Mouse (Mus musculus) heart, adult 2 months (tissue): ENCODE data around the gene Gnaq. TPM values are rescaled to one million over a fixed set of nuclear protein-coding genes. Genes with fewer than 3 reads are reported as not detected.
A peak's percentile ranks its signal among the peaks of the same experiment; 100 is the strongest.

Experiments
- DNase-seq, 2 experiments: peaks; one replicate each; pipeline ENCODE4 v3.0.0; 2021
- H3K27ac ChIP-seq: fragments of 200-600 bp; 2 replicates; pipeline ENCODE4 v1.8.1; 2022
- H3K27me3 ChIP-seq: fragments of 200-500 bp; 2 replicates; pipeline ENCODE4 v1.6.1; 2012; ENCODE audit warnings: mild to moderate bottlenecking, low read length, inconsistent platforms, mixed read lengths; ENCODE audit not compliant: control insufficient read depth, insufficient read depth
- H3K36me3 ChIP-seq: fragments of 200-500 bp; 2 replicates; pipeline ENCODE4 v1.6.1; 2012; ENCODE audit warnings: low read length, inconsistent platforms; ENCODE audit not compliant: control insufficient read depth, insufficient read depth
- H3K4me1 ChIP-seq: fragments of 200-500 bp; 2 replicates; pipeline ENCODE4 v1.6.1; 2011; ENCODE audit warnings: low read length; ENCODE audit not compliant: control insufficient read depth, insufficient read depth
- H3K4me3 ChIP-seq: fragments of 200-600 bp; 2 replicates; pipeline ENCODE4 v1.8.1; 2022
- H3K79me2 ChIP-seq: fragments of 200-500 bp; replicated peaks from 2 replicates; pipeline ENCODE4 v1.6.1; 2012; ENCODE audit warnings: mild to moderate bottlenecking, inconsistent platforms, low read length, moderate library complexity, mixed read lengths; ENCODE audit not compliant: control insufficient read depth, insufficient read depth
- H3K9ac ChIP-seq: fragments of 200-500 bp; 2 replicates; pipeline ENCODE4 v1.6.1; 2012; ENCODE audit warnings: low read depth, mild to moderate bottlenecking, control low read depth, inconsistent platforms, low read length, mixed read lengths
- CTCF ChIP-seq: fragments of 200-600 bp; IDR thresholded peaks from 2 replicates; pipeline ENCODE4 v1.8.1; 2022; ENCODE audit warnings: antibody characterized with exemption, mild to moderate bottlenecking, moderate library complexity
- EP300 ChIP-seq: fragments of 200-500 bp; IDR thresholded peaks from 2 replicates; pipeline ENCODE4 v1.6.1; 2011; ENCODE audit warnings: low read depth, low read length, control low read depth; ENCODE audit not compliant: insufficient read depth
- POLR2A ChIP-seq: fragments of 200-500 bp; IDR thresholded peaks from 2 replicates; pipeline ENCODE4 v1.6.1; 2011; ENCODE audit warnings: mild to moderate bottlenecking, low read depth, low read length, control low read depth; ENCODE audit not compliant: insufficient read depth
- WGBS: fragments of 180-500 bp; shearing (Covaris S2); methylation state at CpG from one replicate; pipeline ENCODE4 v1.1.7; 2018; 5-methylcytosine and 5-hydroxymethylcytosine counted together
- intact Hi-C: fragments of 180-260 bp; cut with DNase I; formaldehyde crosslinking; loops from one replicate; pipeline ENCODE4 v1.15.1; 2025
- polyA plus RNA-seq: library from polyadenylated mRNA; depleted of rRNA; stranded (reverse); fragments of >200 nt; gene quantifications from 2 replicates; pipeline ENCODE4 v1.2.3, GENCODE M21; 2012
- total RNA-seq, 2 experiments: library from RNA; stranded (reverse); gene quantifications; 2 replicates each; pipeline ENCODE4 v1.2.3; 2021

Gene Gnaq
- total and polyA plus RNA-seq, 3 experiments: 8.4 to 23.4 (median 23.1) TPM

DNA sequence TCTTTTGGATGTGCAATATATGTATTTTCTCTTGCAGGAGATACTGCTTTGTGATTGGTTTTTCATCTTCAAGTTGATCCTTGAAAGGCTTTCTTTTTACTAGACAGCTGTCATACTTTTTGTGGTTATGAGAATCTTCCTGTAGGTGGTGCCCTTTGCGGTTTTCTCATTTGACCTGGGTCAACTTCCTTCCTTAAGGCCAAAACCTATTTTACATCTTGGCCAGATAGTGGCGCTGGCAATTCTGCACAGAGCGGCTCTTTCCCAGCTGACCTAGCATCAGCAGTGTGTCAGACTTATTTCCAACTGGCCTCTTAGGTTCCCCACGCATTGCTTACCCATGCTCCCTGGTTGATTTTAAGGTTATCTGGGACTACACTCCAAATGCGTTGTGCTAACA, 3.9 kb upstream of the Gnaq start:
- DNase-seq: peak in 1 of 2 experiments; percentile 53
- H3K4me3 ChIP-seq: no peak overlapping the region
- WGBS: 50% methylated on average over 5 of the region's 5 CpGs
- no peak overlapping the region for H3K27ac ChIP-seq
- TF ChIP-seq CTCF (peak; percentile 81), EP300 (no peak)
- peaks cover 3% of the 10 kb centered on the region for H3K4me1 ChIP-seq
- H3K9ac ChIP-seq: no peak overlapping the region
- no peaks in the 10 kb centered on the region for H3K27me3 ChIP-seq
- H3K36me3 ChIP-seq: no peaks in the 10 kb centered on the region
- intact Hi-C loops: loop anchor here (1.0 kb wide), 1 partner anchor 64 kb away; no protein-coding TSS in a partner anchor
- no peaks in the 10 kb centered on the region for H3K79me2 ChIP-seq

DNA sequence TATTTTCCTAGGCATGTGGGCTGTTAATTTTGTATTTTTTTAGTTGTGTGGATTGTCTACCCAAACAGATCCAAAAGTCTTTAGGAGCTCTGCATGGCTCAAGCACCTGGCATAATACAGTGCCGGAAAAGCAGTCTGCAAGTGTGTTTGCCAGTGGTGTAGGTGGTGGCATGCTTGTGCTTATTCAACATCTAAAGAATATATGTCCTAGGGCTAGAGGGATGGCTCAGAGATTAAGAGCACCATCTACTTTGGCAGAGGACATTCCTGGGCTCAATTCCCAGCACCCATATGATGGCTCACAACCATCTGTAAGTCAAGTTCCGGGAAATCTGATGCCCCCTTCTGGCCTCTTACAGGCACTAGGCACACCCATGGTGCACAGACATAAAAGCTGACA, 3.5 kb upstream of the Gnaq start:
- Histone ChIP-seq H3K27me3 (no peaks in the 10 kb centered on the region), H3K4me3 (no peak overlapping the region), H3K36me3 (no peaks in the 10 kb centered on the region), H3K4me1 (peaks cover 3% of the 10 kb centered on the region), H3K27ac (no peak overlapping the region), H3K79me2 (no peaks in the 10 kb centered on the region), H3K9ac (no peak overlapping the region)
- intact Hi-C loops: no loop called here
- DNase-seq: no peak
- WGBS: 98% methylated on average over 2 of the region's 2 CpGs
- no peak for TF ChIP-seq CTCF
- TF ChIP-seq EP300: no peak
- no peak for TF ChIP-seq POLR2A

DNA sequence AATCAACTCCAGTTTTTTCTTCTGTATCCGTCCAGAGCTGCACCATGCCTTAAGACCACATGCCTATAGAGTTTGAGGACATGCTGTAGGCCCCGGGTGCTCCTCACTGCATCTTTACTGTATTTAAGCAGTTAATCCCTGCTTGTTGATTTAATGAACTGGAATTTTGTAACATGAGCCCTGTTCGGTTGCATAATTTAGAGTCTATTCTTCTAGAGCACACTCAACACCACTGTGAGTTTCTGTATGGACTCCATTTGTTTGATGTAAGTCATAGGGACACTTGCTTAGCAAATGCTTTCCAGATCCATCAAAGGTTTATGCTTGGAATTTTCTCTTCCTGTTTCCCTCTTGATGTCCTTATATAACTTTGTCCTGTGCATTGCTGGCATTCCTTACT, 2.2 kb upstream of the Gnaq start:
- intact Hi-C loops: loop anchor here (5.0 kb wide), 6 partner anchors 67 to 472 kb away; no protein-coding TSS in a partner anchor
- Histone ChIP-seq H3K36me3 (peaks cover 6% of the 10 kb centered on the region), H3K79me2 (peaks cover 3% of the 10 kb centered on the region; the same call in 1 of the 2 replicates), H3K27ac (no peak overlapping the region), H3K4me3 (no peak overlapping the region), H3K4me1 (peaks cover 8% of the 10 kb centered on the region), H3K27me3 (no peaks in the 10 kb centered on the region), H3K9ac (no peak overlapping the region)
- TF ChIP-seq EP300: no peak
- no peak for TF ChIP-seq POLR2A
- no peak for TF ChIP-seq CTCF
- WGBS: 76% methylated on average over 3 of the region's 3 CpGs
- DNase-seq: no peak

DNA sequence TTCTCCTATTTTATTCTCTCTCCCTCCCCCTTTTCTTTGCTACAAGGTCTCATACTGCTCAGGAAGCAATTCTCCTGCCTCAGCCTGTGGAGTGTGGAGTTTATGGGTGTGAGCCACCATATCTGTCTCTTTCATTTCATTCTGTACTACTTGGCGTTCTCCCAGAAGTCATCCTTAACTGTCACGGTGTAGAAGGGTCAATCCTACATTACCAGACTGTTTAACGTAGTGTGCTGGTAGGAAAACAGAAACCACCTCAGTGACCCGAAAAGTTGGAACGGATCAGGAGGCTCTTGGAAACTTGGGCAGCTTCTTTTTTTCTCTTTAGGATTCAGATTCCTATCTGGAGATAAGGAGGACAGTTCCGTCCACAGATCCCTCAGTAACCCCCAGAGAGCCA, 800 bp upstream of the Gnaq start:
- Histone ChIP-seq H3K9ac (peak overlapping the region; percentile 66), H3K36me3 (peaks cover 8% of the 10 kb centered on the region), H3K4me1 (peaks cover 8% of the 10 kb centered on the region), H3K27me3 (no peaks in the 10 kb centered on the region), H3K79me2 (peaks cover 3% of the 10 kb centered on the region; the same call in 1 of the 2 replicates), H3K4me3 (peak overlapping the region; percentile 67), H3K27ac (peak overlapping the region; percentile 98)
- TF ChIP-seq CTCF: no peak
- TF ChIP-seq POLR2A: no peak
- no peak for TF ChIP-seq EP300
- WGBS: 6% methylated on average over 6 of the region's 6 CpGs
- intact Hi-C loops: loop anchor here (1.0 to 5.0 kb wide), 8 partner anchors 37 to 470 kb away; no protein-coding TSS in a partner anchor
- peak in 1 of 2 experiments; percentile 35 for DNase-seq

DNA sequence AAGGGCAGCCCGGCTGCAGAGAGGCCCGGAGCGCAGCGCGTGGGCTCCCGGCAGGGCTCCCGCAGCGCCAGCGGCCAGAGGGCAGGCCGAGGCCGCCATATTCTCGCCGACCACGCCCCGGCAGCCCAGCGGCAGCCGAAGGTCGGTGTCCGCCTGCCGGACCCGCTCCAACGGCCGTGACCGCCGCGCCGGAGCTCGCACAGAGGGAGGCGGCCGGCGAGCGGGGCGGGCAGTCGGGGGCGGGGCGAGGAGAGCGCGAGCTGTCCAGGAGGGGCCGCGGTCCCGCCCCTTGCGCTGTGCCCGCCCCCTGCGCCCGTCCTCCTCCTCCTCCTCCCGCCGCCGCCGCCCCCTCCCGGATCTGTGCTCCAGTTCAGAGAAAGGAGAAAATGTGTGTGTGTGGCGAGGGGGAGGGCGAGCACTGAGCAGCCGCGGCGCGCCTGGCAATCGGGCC, 266 bp upstream of the Gnaq start:
- no peaks in the 10 kb centered on the region for H3K27me3 ChIP-seq
- H3K79me2 ChIP-seq: peaks cover 3% of the 10 kb centered on the region; the same call in 1 of the 2 replicates
- peak overlapping the region; percentile 98 for H3K27ac ChIP-seq
- intact Hi-C loops: loop anchor here (1.0 to 5.0 kb wide), 8 partner anchors 36 to 470 kb away; no protein-coding TSS in a partner anchor
- H3K4me3 ChIP-seq: peak overlapping the region; percentile 67
- H3K9ac ChIP-seq: peak overlapping the region; percentile 96
- peaks cover 8% of the 10 kb centered on the region for H3K4me1 ChIP-seq
- peaks cover 8% of the 10 kb centered on the region for H3K36me3 ChIP-seq
- peak; percentile 32 for TF ChIP-seq POLR2A
- TF ChIP-seq EP300: no peak
- peak; percentile 54 for TF ChIP-seq CTCF
- DNase-seq: peak; percentile 93 to 96
- WGBS: 4% methylated on average over 42 of the region's 57 CpGs
